Mouse (Mus musculus): ENCODE measurements around the gene Hmgcs2. TPM values are rescaled to one million over a fixed set of nuclear protein-coding genes. Genes with fewer than 3 reads are reported as not detected.

Gene Hmgcs2
- polyA plus RNA-seq, 1 experiment from 2014 or later, result 6.5 TPM

DNA sequence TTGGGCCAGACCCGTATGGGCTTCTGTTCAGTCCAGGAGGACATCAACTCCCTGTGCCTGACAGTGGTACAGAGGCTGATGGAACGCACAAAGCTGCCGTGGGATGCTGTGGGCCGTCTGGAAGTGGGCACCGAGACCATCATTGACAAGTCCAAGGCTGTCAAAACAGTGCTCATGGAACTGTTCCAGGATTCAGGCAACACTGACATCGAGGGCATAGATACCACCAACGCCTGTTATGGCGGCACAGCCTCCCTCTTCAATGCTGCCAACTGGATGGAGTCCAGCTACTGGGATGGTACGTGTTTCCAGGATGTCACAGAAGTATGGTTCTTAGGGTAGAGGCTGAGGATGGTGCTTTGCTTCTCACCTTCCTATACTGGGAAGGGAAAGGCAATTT lies 10.8 kb downstream of the Hmgcs2 start:
- Histone ChIP-seq H3K27me3 (ENCODE audit: control insufficient read depth, insufficient read depth, low read length) (no peaks in the 10 kb centered on the region), H3K4me3 (ENCODE audit: low read depth, low read length) (no peak overlapping the region), H3K27ac (ENCODE audit: low read depth, low read length) (no peak overlapping the region), H3K4me2 (no peak overlapping the region), H3K9me3 (replicated peaks; ENCODE audit: control insufficient read depth, low read length) (no peaks in the 10 kb centered on the region), H3K4me1 (ENCODE audit: control insufficient read depth, insufficient read depth, low read length) (no peaks in the 10 kb centered on the region), H3K36me3 (ENCODE audit: control insufficient read depth, insufficient read depth, low read length) (no peaks in the 10 kb centered on the region), H3K9ac (ENCODE audit: low read depth, low read length) (no peak overlapping the region)
- no peak for ATAC-seq (replicated peaks; ENCODE audit: insufficient number of reproducible peaks, low FRiP score, low TSS enrichment)
- 82% methylated on average over 9 of the region's 9 CpGs for WGBS (ENCODE audit: insufficient replicate concordance)

GRCm38 (mm10) chr3:98295965-98296364 lies 15.7 kb downstream of the Hmgcs2 start:
- ATAC-seq (replicated peaks; ENCODE audit: insufficient number of reproducible peaks, low FRiP score, low TSS enrichment), result no peak
- Histone ChIP-seq H3K4me1 (ENCODE audit: control insufficient read depth, insufficient read depth, low read length) (no peaks in the 10 kb centered on the region), H3K9me3 (replicated peaks; ENCODE audit: control insufficient read depth, low read length) (no peaks in the 10 kb centered on the region), H3K27me3 (ENCODE audit: control insufficient read depth, insufficient read depth, low read length) (no peaks in the 10 kb centered on the region), H3K4me2 (no peak overlapping the region), H3K9ac (ENCODE audit: low read depth, low read length) (no peak overlapping the region), H3K27ac (ENCODE audit: low read depth, low read length) (no peak overlapping the region), H3K4me3 (ENCODE audit: low read depth, low read length) (no peak overlapping the region), H3K36me3 (ENCODE audit: control insufficient read depth, insufficient read depth, low read length) (no peaks in the 10 kb centered on the region)
- WGBS (ENCODE audit: insufficient replicate concordance), result 60% methylated on average over 10 of the region's 10 CpGs

GRCm38 (mm10) chr3:98299391-98300100 lies 19.3 kb downstream of the Hmgcs2 start:
- Histone ChIP-seq H3K9ac (ENCODE audit: low read depth, low read length) (no peak overlapping the region), H3K27ac (ENCODE audit: low read depth, low read length) (no peak overlapping the region), H3K4me1 (ENCODE audit: control insufficient read depth, insufficient read depth, low read length) (no peaks in the 10 kb centered on the region), H3K4me3 (ENCODE audit: low read depth, low read length) (no peak overlapping the region), H3K27me3 (ENCODE audit: control insufficient read depth, insufficient read depth, low read length) (no peaks in the 10 kb centered on the region), H3K4me2 (no peak overlapping the region), H3K9me3 (replicated peaks; ENCODE audit: control insufficient read depth, low read length) (no peaks in the 10 kb centered on the region), H3K36me3 (ENCODE audit: control insufficient read depth, insufficient read depth, low read length) (no peaks in the 10 kb centered on the region)
- no peak for ATAC-seq (replicated peaks; ENCODE audit: insufficient number of reproducible peaks, low FRiP score, low TSS enrichment)
- WGBS (ENCODE audit: insufficient replicate concordance), result 87% methylated on average over 1 of the region's 1 CpGs

DNA sequence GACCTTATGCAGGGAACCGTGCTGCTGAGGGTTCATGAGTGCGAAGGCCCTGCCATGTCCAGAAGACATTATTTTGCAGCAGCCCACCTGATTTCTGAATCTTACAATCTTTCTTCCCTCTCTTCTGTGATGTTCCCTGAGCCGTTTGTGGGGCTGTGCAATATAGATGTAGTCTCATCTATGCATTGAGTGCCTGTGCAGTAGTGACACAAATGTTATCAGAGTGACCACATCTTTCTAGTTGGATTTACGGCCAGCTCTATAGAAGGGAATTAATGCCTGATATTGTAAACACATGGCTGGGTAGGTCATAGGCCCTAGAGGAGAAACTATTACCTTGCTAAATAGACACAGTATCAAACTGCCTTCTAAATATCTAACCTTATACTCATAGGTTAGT lies 20.0 kb downstream of the Hmgcs2 start:
- no peaks in the 10 kb centered on the region for H3K36me3 ChIP-seq (ENCODE audit: control insufficient read depth, insufficient read depth, low read length)
- no peak overlapping the region for H3K9ac ChIP-seq (ENCODE audit: low read depth, low read length)
- H3K4me2 ChIP-seq, result no peak overlapping the region
- no peaks in the 10 kb centered on the region for H3K27me3 ChIP-seq (ENCODE audit: control insufficient read depth, insufficient read depth, low read length)
- no peaks in the 10 kb centered on the region for H3K9me3 ChIP-seq (replicated peaks; ENCODE audit: control insufficient read depth, low read length)
- no peaks in the 10 kb centered on the region for H3K4me1 ChIP-seq (ENCODE audit: control insufficient read depth, insufficient read depth, low read length)
- no peak for ATAC-seq (replicated peaks; ENCODE audit: insufficient number of reproducible peaks, low FRiP score, low TSS enrichment)
- no peak overlapping the region for H3K27ac ChIP-seq (ENCODE audit: low read depth, low read length)
- no peak overlapping the region for H3K4me3 ChIP-seq (ENCODE audit: low read depth, low read length)
- WGBS (ENCODE audit: insufficient replicate concordance), result 78% methylated on average over 4 of the region's 4 CpGs

DNA sequence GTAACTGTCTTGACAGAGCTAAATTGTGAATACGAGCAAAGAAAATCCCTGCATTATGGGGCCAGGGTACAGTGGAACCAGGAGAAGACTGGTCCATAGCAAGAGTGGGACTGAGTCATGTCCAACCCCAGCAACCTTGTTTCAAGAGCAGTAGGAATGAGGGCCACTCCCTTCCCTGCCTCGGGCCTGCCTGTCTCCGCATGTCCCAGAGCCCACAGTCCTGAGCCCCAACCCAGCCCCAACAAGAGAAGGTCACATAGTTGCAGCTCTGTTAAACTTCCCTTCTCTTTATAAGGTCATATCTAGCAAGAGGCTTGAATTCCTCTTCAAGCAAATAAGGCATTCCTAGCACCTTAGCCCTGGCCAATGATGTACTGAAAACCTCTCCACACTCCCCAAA lies 21.5 kb downstream of the Hmgcs2 start:
- H3K4me3 ChIP-seq (ENCODE audit: low read depth, low read length), result no peak overlapping the region
- no peak overlapping the region for H3K9ac ChIP-seq (ENCODE audit: low read depth, low read length)
- no peak overlapping the region for H3K27ac ChIP-seq (ENCODE audit: low read depth, low read length)
- no peaks in the 10 kb centered on the region for H3K27me3 ChIP-seq (ENCODE audit: control insufficient read depth, insufficient read depth, low read length)
- no peaks in the 10 kb centered on the region for H3K4me1 ChIP-seq (ENCODE audit: control insufficient read depth, insufficient read depth, low read length)
- H3K9me3 ChIP-seq (replicated peaks; ENCODE audit: control insufficient read depth, low read length), result no peaks in the 10 kb centered on the region
- WGBS (ENCODE audit: insufficient replicate concordance), result 82% methylated on average over 3 of the region's 3 CpGs
- H3K4me2 ChIP-seq, result no peak overlapping the region
- H3K36me3 ChIP-seq (ENCODE audit: control insufficient read depth, insufficient read depth, low read length), result no peaks in the 10 kb centered on the region
- no peak for ATAC-seq (replicated peaks; ENCODE audit: insufficient number of reproducible peaks, low FRiP score, low TSS enrichment)

GRCm38 (mm10) chr3:98308606-98309005 lies 28.4 kb downstream of the Hmgcs2 start:
- no peak overlapping the region for H3K9ac ChIP-seq (ENCODE audit: low read depth, low read length)
- no peaks in the 10 kb centered on the region for H3K4me1 ChIP-seq (ENCODE audit: control insufficient read depth, insufficient read depth, low read length)
- no peak for ATAC-seq (replicated peaks; ENCODE audit: insufficient number of reproducible peaks, low FRiP score, low TSS enrichment)
- no peaks in the 10 kb centered on the region for H3K36me3 ChIP-seq (ENCODE audit: control insufficient read depth, insufficient read depth, low read length)
- H3K9me3 ChIP-seq (replicated peaks; ENCODE audit: control insufficient read depth, low read length), result no peaks in the 10 kb centered on the region
- no peak overlapping the region for H3K4me2 ChIP-seq
- no peaks in the 10 kb centered on the region for H3K27me3 ChIP-seq (ENCODE audit: control insufficient read depth, insufficient read depth, low read length)
- H3K4me3 ChIP-seq (ENCODE audit: low read depth, low read length), result no peak overlapping the region
- WGBS (ENCODE audit: insufficient replicate concordance), result 74% methylated on average over 6 of the region's 6 CpGs
- H3K27ac ChIP-seq (ENCODE audit: low read depth, low read length), result no peak overlapping the region

GRCm38 (mm10) chr3:98310456-98310855 lies 30.2 kb downstream of the Hmgcs2 start:
- no peaks in the 10 kb centered on the region for H3K4me1 ChIP-seq (ENCODE audit: control insufficient read depth, insufficient read depth, low read length)
- WGBS (ENCODE audit: insufficient replicate concordance), result 85% methylated on average over 1 of the region's 1 CpGs
- ATAC-seq (replicated peaks; ENCODE audit: insufficient number of reproducible peaks, low FRiP score, low TSS enrichment), result no peak

DNA sequence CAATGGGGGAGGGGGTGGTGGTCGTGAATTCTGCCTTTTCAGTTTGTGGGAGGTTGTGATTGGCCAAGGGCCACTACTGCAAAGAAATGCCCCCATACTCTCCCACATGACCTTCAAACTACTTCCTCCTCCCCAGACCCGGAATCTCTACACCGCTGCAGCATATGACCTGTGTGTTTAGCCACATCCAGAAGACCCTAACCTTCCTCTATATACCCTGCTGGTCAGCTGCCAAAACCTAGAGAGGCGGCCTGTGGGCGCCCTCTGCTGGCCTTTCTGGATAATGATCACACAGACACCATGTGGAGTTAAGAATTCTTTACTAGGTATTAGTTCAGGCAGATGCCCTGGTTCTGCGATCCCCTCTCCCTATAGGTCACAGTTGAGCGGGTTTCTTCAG lies 32.6 kb downstream of the Hmgcs2 start:
- Histone ChIP-seq H3K4me1 (ENCODE audit: control insufficient read depth, insufficient read depth, low read length) (no peaks in the 10 kb centered on the region), H3K4me3 (ENCODE audit: low read depth, low read length) (no peak overlapping the region), H3K36me3 (ENCODE audit: control insufficient read depth, insufficient read depth, low read length) (no peaks in the 10 kb centered on the region), H3K27ac (ENCODE audit: low read depth, low read length) (no peak overlapping the region), H3K9me3 (replicated peaks; ENCODE audit: control insufficient read depth, low read length) (no peaks in the 10 kb centered on the region), H3K27me3 (ENCODE audit: control insufficient read depth, insufficient read depth, low read length) (no peaks in the 10 kb centered on the region), H3K9ac (ENCODE audit: low read depth, low read length) (no peak overlapping the region), H3K4me2 (no peak overlapping the region)
- 35% methylated on average over 6 of the region's 7 CpGs for WGBS (ENCODE audit: insufficient replicate concordance)
- ATAC-seq (replicated peaks; ENCODE audit: insufficient number of reproducible peaks, low FRiP score, low TSS enrichment), result no peak; the same call in 1 of the 2 replicates

More at GRCm38 (mm10) chr3:98310456-98310855, 30.2 kb downstream of the Hmgcs2 start:
- Histone ChIP-seq H3K36me3 (ENCODE audit: control insufficient read depth, insufficient read depth, low read length) (no peaks in the 10 kb centered on the region), H3K4me2 (no peak overlapping the region), H3K27ac (ENCODE audit: low read depth, low read length) (no peak overlapping the region), H3K9ac (ENCODE audit: low read depth, low read length) (no peak overlapping the region), H3K27me3 (ENCODE audit: control insufficient read depth, insufficient read depth, low read length) (no peaks in the 10 kb centered on the region), H3K4me3 (ENCODE audit: low read depth, low read length) (no peak overlapping the region), H3K9me3 (replicated peaks; ENCODE audit: control insufficient read depth, low read length) (no peaks in the 10 kb centered on the region)
